Mouse (Mus musculus) inflammation-experienced regulatory T-cells (primary cell): ENCODE measurements around the gene Nek11. TPM values are rescaled to one million over a fixed set of nuclear protein-coding genes. Genes with fewer than 3 reads are reported as not detected.

Experiments used
- polyA plus RNA-seq, 2 experiments: library from polyadenylated mRNA; unstranded; fragments of 100-300 nt; shearing (Covaris generic); gene quantifications; one replicate each; pipeline ENCODE4 v1.2.1; 2017

Nek11 gene
- under 1 TPM; 0.19 to 0.73 TPM for polyA plus RNA-seq

GRCm38 (mm10) chr9:105395218-105395627 lies at the start of gene Nek11, which contains the start of gene Aste1:
TSS of gene Nek11 (minus strand) at chr9:105395524.
TSS of gene Aste1 (plus strand) at chr9:105395392.

GRCm38 (mm10) chr9:105144992-105145391 lies 250.3 kb downstream of the Nek11 start, which contains the start of gene 1700080E11Rik:
TSS of gene 1700080E11Rik (minus strand) at chr9:105145092.

GRCm38 (mm10) chr9:105131253-105132001 lies 263.9 kb downstream of the Nek11 start, which contains the start of gene Nudt16:
TSS of gene Nudt16 (minus strand) at chr9:105131824.

Other genes starting within 250 kb of the Nek11 start
- gene Aste1, start 132 bp downstream of the Nek11 start, polyA plus RNA-seq: 10 to 100 TPM; 24.4 to 27.4 TPM
- gene Atp2c1, start 131.8 kb upstream of the Nek11 start, polyA plus RNA-seq: 100 to 1,000 TPM in 1 of 2 experiments, 10 to 100 TPM in 1; 82.3 to 121 TPM
- gene Pik3r4, start 247.5 kb upstream of the Nek11 start, polyA plus RNA-seq: 10 to 100 TPM; 34.4 to 35.8 TPM